Mouse (Mus musculus) ES-Bruce4 (cell line): ENCODE measurements around the gene Rfx8. TPM values are rescaled to one million over a fixed set of nuclear protein-coding genes. Genes with fewer than 3 reads are reported as not detected.
"Not testable (repeated sequence)": the region's sequence is repeated elsewhere in the genome, so short reads cannot be mapped to it uniquely, and the experiment has no call there.

Experiments used
- H3K27ac ChIP-seq: 2 replicates; pipeline ENCODE4 v1.5.1; 2012; ENCODE audit warnings: low read length, inconsistent platforms; ENCODE audit not compliant: insufficient read depth
- H3K27me3 ChIP-seq: 2 replicates; pipeline ENCODE4 v1.6.1; 2012; ENCODE audit warnings: mild to moderate bottlenecking, low read length, inconsistent platforms; ENCODE audit not compliant: control insufficient read depth, poor library complexity, insufficient read depth, severe bottlenecking
- H3K36me3 ChIP-seq: 2 replicates; pipeline ENCODE4 v1.6.1; 2012; ENCODE audit warnings: inconsistent platforms, mild to moderate bottlenecking, low read length, moderate library complexity; ENCODE audit not compliant: control insufficient read depth, poor library complexity, insufficient read depth, severe bottlenecking
- H3K4me1 ChIP-seq: one replicate; pipeline ENCODE4 v1.8.1; 2011; ENCODE audit warnings: low read length; ENCODE audit not compliant: control insufficient read depth, insufficient read depth
- H3K4me3 ChIP-seq: 2 replicates; pipeline ENCODE4 v1.5.1; 2011; ENCODE audit warnings: low read depth, mild to moderate bottlenecking, low read length
- H3K9ac ChIP-seq: 2 replicates; pipeline ENCODE4 v1.6.1; 2012; ENCODE audit warnings: low read depth, mild to moderate bottlenecking, inconsistent platforms; ENCODE audit not compliant: poor library complexity, severe bottlenecking
- H3K9me3 ChIP-seq: replicated peaks from 2 replicates; pipeline ENCODE4 v1.6.1; 2012; ENCODE audit warnings: mild to moderate bottlenecking, low read length, inconsistent platforms; ENCODE audit not compliant: control insufficient read depth, poor library complexity, insufficient read depth, severe bottlenecking
- CTCF ChIP-seq: IDR thresholded peaks from one replicate; pipeline ENCODE4 v1.8.1; 2011; ENCODE audit warnings: low read depth, low read length
- EP300 ChIP-seq: IDR thresholded peaks from 2 replicates; pipeline ENCODE4 v1.6.1; 2011; ENCODE audit warnings: low read depth, low read length; ENCODE audit not compliant: insufficient read depth
- POLR2A ChIP-seq: IDR thresholded peaks from one replicate; pipeline ENCODE4 v1.8.1; 2011; ENCODE audit warnings: low read length; ENCODE audit not compliant: insufficient read depth
- polyA plus RNA-seq: library from polyadenylated mRNA; stranded (reverse); fragments of >200 nt; gene quantifications from 2 replicates; pipeline ENCODE4 v1.2.4, GENCODE M21; 2011; ENCODE audit warnings: low read depth; ENCODE audit not compliant: missing spikeins, insufficient read depth, insufficient read length

Gene Rfx8
- polyA plus RNA-seq, 1 experiment: not detected

DNA sequence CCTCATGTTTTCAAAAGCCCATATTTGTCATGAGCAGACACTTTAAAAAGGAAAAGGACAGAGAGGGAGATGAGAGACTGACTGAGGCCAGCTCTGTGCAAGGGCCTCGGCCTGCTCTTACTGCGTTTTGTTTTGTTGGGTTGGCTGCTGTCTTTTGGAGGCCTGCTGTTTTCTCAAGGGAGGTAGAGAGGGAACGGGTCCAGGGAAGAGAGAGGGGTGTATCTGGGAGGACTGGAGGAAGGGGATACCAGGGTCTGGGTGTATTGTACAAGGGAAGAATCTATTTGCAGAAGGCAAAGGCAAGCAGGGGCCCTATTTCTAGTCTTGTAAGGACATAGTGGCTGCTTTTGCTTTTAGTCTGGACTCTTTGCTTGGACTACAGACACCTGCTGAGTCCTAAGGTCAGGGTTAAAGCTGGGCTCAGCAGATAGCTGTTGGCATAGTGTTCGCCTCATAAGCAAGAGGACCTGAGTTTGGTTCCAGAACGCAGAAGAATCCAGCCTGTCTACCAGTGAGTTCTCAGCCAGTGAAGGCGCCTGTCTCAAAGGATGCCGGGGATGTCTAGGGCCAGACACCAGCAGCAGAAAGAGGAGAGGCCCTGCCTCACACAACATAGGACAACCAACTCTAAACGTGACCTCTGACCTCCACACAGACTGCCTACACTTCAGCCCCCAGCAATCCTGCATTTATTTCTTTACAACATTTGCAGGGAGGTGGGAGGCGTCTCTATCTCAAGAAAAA, 48.3 kb downstream of the Rfx8 start:
- H3K27ac ChIP-seq: no peak overlapping the region
- H3K4me1 ChIP-seq: no peaks in the 10 kb centered on the region
- no peak overlapping the region for H3K9ac ChIP-seq
- no peaks in the 10 kb centered on the region for H3K36me3 ChIP-seq
- no peak for TF ChIP-seq CTCF
- TF ChIP-seq EP300: no peak
- TF ChIP-seq POLR2A: no peak
- no peak overlapping the region for H3K4me3 ChIP-seq
- no peaks in the 10 kb centered on the region for H3K9me3 ChIP-seq
- H3K27me3 ChIP-seq: no peaks in the 10 kb centered on the region

DNA sequence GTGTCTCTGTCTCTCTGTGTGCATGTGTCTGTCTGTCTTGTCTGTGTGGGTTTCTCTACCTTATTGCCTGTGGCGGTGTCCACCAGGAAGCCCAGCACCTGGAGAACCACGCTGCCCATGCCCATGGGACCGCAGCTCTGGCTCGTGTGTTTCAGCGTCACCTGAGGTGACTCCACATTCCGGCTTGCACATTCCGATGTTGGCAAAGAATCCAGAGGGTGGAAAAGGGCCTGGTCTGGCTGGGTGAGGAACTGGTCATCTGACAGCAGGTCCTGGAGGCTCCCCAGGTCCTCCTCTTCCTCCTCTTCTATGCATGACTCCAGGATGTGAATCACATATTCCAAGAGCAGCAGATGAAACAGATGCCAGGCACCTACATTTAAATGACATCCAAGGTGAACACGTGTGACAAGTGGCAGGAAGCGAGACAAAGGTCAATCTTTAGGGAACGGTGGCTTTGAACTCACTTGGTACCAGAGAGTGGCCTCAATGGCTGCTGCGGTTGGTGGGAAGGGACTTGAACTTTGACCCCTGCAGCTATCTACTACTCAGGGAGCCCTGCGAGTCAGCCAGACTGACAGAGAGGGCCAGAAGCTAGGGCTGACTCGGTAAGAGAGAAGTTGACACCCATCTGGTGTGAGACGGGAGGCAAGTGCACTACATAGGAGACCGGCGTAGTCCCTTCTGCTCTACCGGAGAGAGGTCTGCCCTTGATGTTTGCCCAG, 50.4 kb downstream of the Rfx8 start:
- Histone ChIP-seq H3K9me3 (no peaks in the 10 kb centered on the region), H3K4me1 (peaks cover 4% of the 10 kb centered on the region), H3K27ac (no peak overlapping the region), H3K36me3 (no peaks in the 10 kb centered on the region), H3K27me3 (no peaks in the 10 kb centered on the region), H3K9ac (no peak overlapping the region), H3K4me3 (no peak overlapping the region)
- no peak for TF ChIP-seq POLR2A
- no peak for TF ChIP-seq CTCF
- TF ChIP-seq EP300: no peak

DNA sequence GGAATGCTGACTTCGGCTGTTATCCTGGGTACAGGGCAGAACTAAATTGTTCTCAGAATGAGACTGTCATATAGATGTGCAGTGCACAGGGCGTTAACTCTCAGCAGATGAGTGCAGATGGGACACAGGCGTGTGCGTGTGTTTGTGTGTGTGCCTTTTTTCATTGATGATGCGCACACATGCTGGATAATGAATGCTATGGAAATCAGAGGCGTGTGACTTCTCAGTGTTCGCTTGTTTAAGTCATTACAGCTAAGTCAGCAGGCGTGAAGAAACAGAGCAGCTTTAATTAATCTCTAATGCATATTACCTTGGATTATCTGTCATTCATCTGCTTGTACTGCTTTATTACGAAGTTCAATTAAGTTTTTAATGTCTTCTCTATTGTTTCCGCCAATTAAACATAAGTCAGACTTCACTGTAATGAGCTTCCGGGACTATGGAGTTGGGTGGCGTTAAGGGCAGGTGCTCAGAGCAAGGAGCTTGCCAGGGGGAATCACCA, 54.0 kb downstream of the Rfx8 start:
- Histone ChIP-seq H3K4me1 (peaks cover 5% of the 10 kb centered on the region), H3K4me3 (no peak overlapping the region), H3K9me3 (no peaks in the 10 kb centered on the region), H3K27ac (no peak overlapping the region), H3K36me3 (no peaks in the 10 kb centered on the region), H3K27me3 (no peaks in the 10 kb centered on the region), H3K9ac (no peak overlapping the region)
- TF ChIP-seq EP300 (no peak), POLR2A (no peak), CTCF (no peak)

DNA sequence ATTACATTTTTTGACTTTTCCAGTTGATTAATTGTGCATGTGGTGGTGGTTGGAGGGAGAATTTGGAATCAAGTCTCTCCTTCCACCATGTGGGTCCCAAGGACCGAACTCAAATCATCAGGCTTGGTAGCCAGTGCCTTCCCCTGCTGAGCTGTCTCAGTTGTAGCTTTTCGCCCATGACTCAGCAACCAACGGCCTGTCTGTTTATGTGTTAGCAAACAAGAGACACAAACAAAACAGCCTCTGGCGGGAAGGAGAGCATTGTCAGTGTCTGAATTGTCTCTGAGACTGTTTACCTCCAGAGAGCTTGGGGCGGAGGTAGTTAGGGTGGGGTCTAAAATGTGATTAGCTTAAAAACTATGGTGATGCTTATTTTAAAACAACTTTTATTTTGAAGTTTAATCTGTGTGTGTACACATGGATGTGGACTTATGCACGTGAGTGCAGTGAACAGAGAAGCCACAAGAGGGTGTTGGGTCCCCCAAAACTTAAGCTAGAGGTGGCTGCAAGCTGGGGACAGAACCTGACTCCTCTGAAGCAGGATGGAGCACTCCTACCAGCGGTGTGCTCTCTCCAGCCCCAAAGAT, 56.7 kb downstream of the Rfx8 start:
- Histone ChIP-seq H3K4me3 (no peak overlapping the region), H3K9me3 (no peaks in the 10 kb centered on the region), H3K27ac (no peak overlapping the region), H3K9ac (no peak overlapping the region), H3K36me3 (no peaks in the 10 kb centered on the region), H3K27me3 (no peaks in the 10 kb centered on the region), H3K4me1 (peaks cover 5% of the 10 kb centered on the region)
- TF ChIP-seq POLR2A (no peak), EP300 (peak; percentile 76), CTCF (no peak)

DNA sequence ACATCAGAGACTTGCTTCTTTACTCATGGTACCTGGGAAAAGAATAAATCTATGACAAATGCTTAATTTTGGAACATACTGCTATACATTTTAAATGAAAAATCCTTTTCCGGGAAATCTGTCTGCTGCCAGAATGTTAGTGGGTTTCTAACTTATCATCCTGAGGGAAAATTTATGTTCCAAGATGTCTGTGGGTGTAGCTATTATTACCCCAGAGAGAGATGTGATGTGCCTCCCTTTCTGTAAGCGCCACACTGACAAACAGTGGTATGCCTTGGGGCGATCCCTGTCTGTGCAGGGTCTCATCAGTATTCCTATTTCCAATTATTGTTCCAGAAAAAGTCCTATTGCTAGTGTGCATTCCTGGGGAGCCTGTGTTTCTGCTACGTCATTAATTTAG, 57.7 kb downstream of the Rfx8 start:
- TF ChIP-seq CTCF: no peak
- no peaks in the 10 kb centered on the region for H3K36me3 ChIP-seq
- H3K27me3 ChIP-seq: no peaks in the 10 kb centered on the region
- no peak overlapping the region for H3K9ac ChIP-seq
- H3K4me3 ChIP-seq: no peak overlapping the region
- peaks cover 5% of the 10 kb centered on the region for H3K4me1 ChIP-seq
- H3K9me3 ChIP-seq: no peaks in the 10 kb centered on the region
- H3K27ac ChIP-seq: no peak overlapping the region

DNA sequence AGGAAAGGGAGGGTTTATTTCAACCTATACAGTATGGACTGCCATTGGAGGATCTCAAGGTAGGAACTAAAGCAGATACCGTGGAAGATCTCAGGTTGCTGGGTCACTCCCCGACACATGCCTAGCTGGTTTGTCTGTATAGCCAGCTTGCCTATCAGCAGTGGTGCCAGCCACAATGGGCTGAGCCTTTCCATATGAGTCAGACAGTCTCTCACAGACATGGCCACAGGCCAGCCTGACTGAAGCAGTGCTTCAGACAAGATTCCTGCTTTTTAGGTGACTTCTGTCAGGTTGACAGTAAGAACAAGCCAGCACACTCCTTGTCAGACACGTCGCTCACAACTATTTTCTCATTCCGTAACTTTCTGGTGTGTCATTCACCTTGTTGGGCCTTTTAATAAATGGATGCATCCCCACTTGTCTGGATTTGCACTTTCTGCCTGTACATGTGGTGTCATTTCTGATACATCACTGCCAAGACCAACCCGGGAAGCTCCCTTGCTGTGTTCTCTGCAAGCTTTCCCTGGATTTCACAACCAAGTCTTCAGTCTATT, 63.7 kb downstream of the Rfx8 start:
- Histone ChIP-seq H3K27me3 (no peaks in the 10 kb centered on the region), H3K36me3 (no peaks in the 10 kb centered on the region), H3K9me3 (no peaks in the 10 kb centered on the region)

DNA sequence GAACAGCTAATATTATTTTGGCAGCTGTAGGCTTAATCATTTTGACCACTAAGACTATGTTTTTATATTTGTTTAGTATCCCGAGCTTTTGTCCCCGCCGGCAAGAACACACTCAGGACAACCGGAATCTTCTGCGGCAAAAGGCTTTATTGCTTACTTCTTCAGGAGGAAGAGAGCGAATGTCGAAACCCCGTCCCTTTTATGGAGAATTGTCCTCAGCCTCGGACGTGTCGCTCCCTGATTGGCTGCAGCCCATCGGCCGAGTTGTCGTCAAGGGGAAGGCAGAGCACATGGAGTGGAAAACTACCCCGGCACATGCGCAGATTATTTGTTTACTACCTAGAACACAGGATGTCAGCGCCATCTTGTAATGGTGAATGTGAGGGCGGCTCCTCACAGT, 65.9 kb downstream of the Rfx8 start:
- H3K4me3 ChIP-seq, H3K27ac ChIP-seq, H3K9ac ChIP-seq: not testable (repeated sequence)

More for the DNA sequence above, 63.7 kb downstream of the Rfx8 start:
- Histone ChIP-seq H3K4me3 (no peak overlapping the region), H3K27ac (no peak overlapping the region), H3K9ac (no peak overlapping the region), H3K4me1 (no peaks in the 10 kb centered on the region)
- TF ChIP-seq CTCF: no peak
- no peak for TF ChIP-seq EP300
- TF ChIP-seq POLR2A: no peak

More for the DNA sequence above, 65.9 kb downstream of the Rfx8 start:
- H3K27me3 ChIP-seq, H3K9me3 ChIP-seq, H3K4me1 ChIP-seq, H3K36me3 ChIP-seq: not testable (repeated sequence)
